Mouse (Mus musculus) urinary bladder, adult 18-20 months (tissue): ENCODE data around the gene Cd33.

Source experiments
- DNase-seq, 2 experiments: peaks; one replicate each; pipeline ENCODE4 v3.0.0; 2022; ENCODE audit warnings: low spot score in 2 of 2, mixed read lengths in 2 of 2

Gene Cd33

GRCm38 (mm10) chr7:43515076-43515475, 29.2 kb downstream of the Cd33 start:
- DNase-seq = no peak

- DNase-seq = no peak
Observed at GRCm38 (mm10) chr7:43512519-43512918, 31.7 kb downstream of the Cd33 start.

GRCm38 (mm10) chr7:43511707-43512478, 32.3 kb downstream of the Cd33 start:
- DNase-seq = no peak

GRCm38 (mm10) chr7:43495343-43496021, 48.7 kb downstream of the Cd33 start:
- no peak for DNase-seq

GRCm38 (mm10) chr7:43490861-43491260, 53.4 kb downstream of the Cd33 start:
- DNase-seq = no peak

- no peak for DNase-seq
Observed at GRCm38 (mm10) chr7:43490182-43490584, 54.0 kb downstream of the Cd33 start.

GRCm38 (mm10) chr7:43489631-43490125, 54.5 kb downstream of the Cd33 start, which contains the start of gene Iglon5:
Iglon5 (minus strand) TSS chr7:43490075.
- DNase-seq = no peak

GRCm38 (mm10) chr7:43488646-43489045, 55.6 kb downstream of the Cd33 start:
- DNase-seq = no peak

GRCm38 (mm10) chr7:43483236-43483635, 61.0 kb downstream of the Cd33 start:
- no peak for DNase-seq

- DNase-seq = no peak
Observed at GRCm38 (mm10) chr7:43482090-43482716, 62.0 kb downstream of the Cd33 start.

GRCm38 (mm10) chr7:43481191-43481590, 63.0 kb downstream of the Cd33 start:
- DNase-seq = no peak

- no peak for DNase-seq
Observed at GRCm38 (mm10) chr7:43476376-43476775, 67.9 kb downstream of the Cd33 start.

- no peak for DNase-seq
Observed at GRCm38 (mm10) chr7:43475706-43476105, 68.5 kb downstream of the Cd33 start.
